Mouse (Mus musculus) midbrain, embryonic 15.5 days (tissue): Measurements from ENCODE around the gene Grhl3. TPM values are rescaled to one million over a fixed set of nuclear protein-coding genes. Genes with fewer than 3 reads are reported as not detected.
A peak's percentile ranks its signal among the peaks of the same experiment; 100 is the strongest.

ENCODE experiments used
- ATAC-seq: fragments of 200-750 bp; cut with Nextera tagmentation; replicated peaks from 2 replicates; pipeline ENCODE4 v1.8.0; 2017; ENCODE audit warnings: moderate TSS enrichment
- H3K27ac ChIP-seq: fragments of 300-500 bp; sonication (generic); 2 replicates; pipeline ENCODE4 v1.5.1; 2015; ENCODE audit warnings: mild to moderate bottlenecking, inconsistent platforms
- H3K27me3 ChIP-seq: fragments of 300-500 bp; sonication (generic); replicated peaks from 2 replicates; pipeline ENCODE4 v1.6.1; 2015; ENCODE audit warnings: inconsistent platforms
- H3K36me3 ChIP-seq: fragments of 300-500 bp; sonication (generic); replicated peaks from 2 replicates; pipeline ENCODE4 v1.6.1; 2015; ENCODE audit warnings: inconsistent platforms
- H3K4me1 ChIP-seq: fragments of 300-500 bp; sonication (generic); 2 replicates; pipeline ENCODE4 v1.6.1; 2015; ENCODE audit warnings: inconsistent platforms
- H3K4me2 ChIP-seq: fragments of 300-500 bp; sonication (generic); 2 replicates; pipeline ENCODE4 v1.6.1; 2015; ENCODE audit warnings: inconsistent platforms, mild to moderate bottlenecking, moderate library complexity
- H3K4me3 ChIP-seq: fragments of 300-500 bp; sonication (generic); 2 replicates; pipeline ENCODE4 v1.5.1; 2015; ENCODE audit warnings: mild to moderate bottlenecking, inconsistent platforms
- H3K9ac ChIP-seq: fragments of 300-500 bp; sonication (generic); 2 replicates; pipeline ENCODE4 v1.6.1; 2015; ENCODE audit warnings: mild to moderate bottlenecking, inconsistent platforms
- H3K9me3 ChIP-seq: fragments of 300-500 bp; sonication (generic); 2 replicates; pipeline ENCODE4 v1.6.1; 2016; ENCODE audit warnings: inconsistent platforms
- WGBS: fragments of 180-500 bp; shearing (Covaris S2); methylation state at CpG from one replicate; pipeline ENCODE4 v1.1.7; 2015; ENCODE audit warnings: mixed read lengths; 5-methylcytosine and 5-hydroxymethylcytosine counted together
- polyA plus RNA-seq: library from polyadenylated mRNA; unstranded; fragments of >200 nt; fragmentation: Nextera tagmentation; extraction: Ambion mirVana; gene quantifications from 2 replicates; pipeline ENCODE4 v1.2.1, GENCODE M21; 2015

Gene Grhl3
- polyA plus RNA-seq, 1 experiment from 2014 or later, result 1.5 TPM

GRCm38 (mm10) chr4:135520421-135520820, 53.0 kb downstream of the Grhl3 start:
- H3K9me3 ChIP-seq, result no peaks in the 10 kb centered on the region
- 0 out of 2 replicates have a peak, but pooled peaks cover 6% of the 10 kb centered on the region for H3K27me3 ChIP-seq
- no peak overlapping the region for H3K4me3 ChIP-seq
- no peak for ATAC-seq
- H3K9ac ChIP-seq, result no peak overlapping the region
- peaks cover 14% of the 10 kb centered on the region for H3K4me1 ChIP-seq
- H3K27ac ChIP-seq, result no peak overlapping the region
- 84% methylated on average over 9 of the region's 9 CpGs for WGBS
- no peaks in the 10 kb centered on the region for H3K36me3 ChIP-seq
- H3K4me2 ChIP-seq, result no peak overlapping the region

DNA sequence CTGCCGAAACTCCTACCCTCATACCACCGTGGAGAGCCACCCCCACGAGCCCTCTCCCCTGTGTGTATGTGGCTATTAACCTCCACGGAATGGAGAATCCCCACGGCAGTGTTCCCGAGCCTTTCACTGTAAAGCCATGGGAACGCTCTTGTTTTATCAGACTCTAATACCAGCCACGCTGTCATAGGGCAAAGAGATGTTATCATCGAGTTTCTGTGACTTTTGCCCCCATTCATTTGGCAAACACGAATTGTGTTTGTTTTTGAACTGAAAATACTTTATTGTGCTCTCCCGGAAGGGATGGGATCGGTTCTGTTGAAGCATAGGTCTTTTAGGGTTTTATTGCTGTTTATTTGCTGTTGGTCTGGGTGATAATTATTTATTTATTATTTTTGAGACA, 55.3 kb downstream of the Grhl3 start:
- H3K4me1 ChIP-seq, result no peaks in the 10 kb centered on the region
- no peak overlapping the region for H3K4me3 ChIP-seq
- H3K36me3 ChIP-seq, result no peaks in the 10 kb centered on the region
- 86% methylated on average over 12 of the region's 12 CpGs for WGBS
- H3K4me2 ChIP-seq, result no peak overlapping the region
- no peak for ATAC-seq
- H3K9ac ChIP-seq, result no peak overlapping the region
- H3K27me3 ChIP-seq, result 0 out of 2 replicates have a peak, but pooled peaks cover 6% of the 10 kb centered on the region
- H3K27ac ChIP-seq, result no peak overlapping the region
- H3K9me3 ChIP-seq, result no peaks in the 10 kb centered on the region

- H3K4me1 ChIP-seq, result no peaks in the 10 kb centered on the region
- H3K4me3 ChIP-seq, result no peak overlapping the region
- 54% methylated on average over 15 of the region's 15 CpGs for WGBS
- H3K36me3 ChIP-seq, result no peaks in the 10 kb centered on the region
- no peak overlapping the region for H3K27ac ChIP-seq
- H3K27me3 ChIP-seq, result 0 out of 2 replicates have a peak, but pooled peaks cover 6% of the 10 kb centered on the region
- no peaks in the 10 kb centered on the region for H3K9me3 ChIP-seq
- no peak overlapping the region for H3K9ac ChIP-seq
- H3K4me2 ChIP-seq, result no peak overlapping the region
- ATAC-seq, result no peak
These were observed 56.8 kb downstream of the Grhl3 start for GRCm38 (mm10) chr4:135516351-135517316.

DNA sequence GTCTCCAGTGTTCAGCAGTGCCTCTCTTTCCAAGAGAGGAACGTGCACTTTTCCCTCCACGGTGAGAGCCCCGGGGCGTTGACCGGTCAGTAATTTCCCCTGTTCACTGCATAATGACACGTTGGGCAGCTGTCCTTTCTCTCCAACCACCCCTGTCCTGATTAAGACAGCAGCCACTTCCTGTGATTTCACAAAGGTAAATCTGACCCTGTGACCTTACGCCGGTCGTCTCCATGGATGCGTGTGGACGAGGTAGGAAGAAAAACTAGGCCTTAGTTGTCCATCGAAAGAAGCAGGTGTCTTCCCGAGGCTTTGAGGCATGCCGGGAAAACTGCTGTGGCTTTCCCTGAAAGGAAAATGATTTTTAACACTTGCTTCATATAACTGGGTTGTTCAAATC, 58.5 kb downstream of the Grhl3 start:
- Histone ChIP-seq H3K4me2 (no peak overlapping the region), H3K36me3 (no peaks in the 10 kb centered on the region), H3K9ac (no peak overlapping the region), H3K9me3 (no peaks in the 10 kb centered on the region), H3K27ac (no peak overlapping the region), H3K4me1 (no peaks in the 10 kb centered on the region), H3K4me3 (no peak overlapping the region), H3K27me3 (0 out of 2 replicates have a peak, but pooled peaks cover 6% of the 10 kb centered on the region)
- no peak for ATAC-seq
- WGBS, result 64% methylated on average over 14 of the region's 14 CpGs

GRCm38 (mm10) chr4:135513865-135514264, 59.6 kb downstream of the Grhl3 start:
- Histone ChIP-seq H3K9ac (no peak overlapping the region), H3K36me3 (no peaks in the 10 kb centered on the region), H3K9me3 (no peaks in the 10 kb centered on the region), H3K4me2 (no peak overlapping the region), H3K27ac (no peak overlapping the region), H3K4me1 (no peaks in the 10 kb centered on the region), H3K4me3 (no peak overlapping the region), H3K27me3 (0 out of 2 replicates have a peak, but pooled peaks cover 7% of the 10 kb centered on the region)
- WGBS, result 76% methylated on average over 7 of the region's 7 CpGs
- ATAC-seq, result no peak

DNA sequence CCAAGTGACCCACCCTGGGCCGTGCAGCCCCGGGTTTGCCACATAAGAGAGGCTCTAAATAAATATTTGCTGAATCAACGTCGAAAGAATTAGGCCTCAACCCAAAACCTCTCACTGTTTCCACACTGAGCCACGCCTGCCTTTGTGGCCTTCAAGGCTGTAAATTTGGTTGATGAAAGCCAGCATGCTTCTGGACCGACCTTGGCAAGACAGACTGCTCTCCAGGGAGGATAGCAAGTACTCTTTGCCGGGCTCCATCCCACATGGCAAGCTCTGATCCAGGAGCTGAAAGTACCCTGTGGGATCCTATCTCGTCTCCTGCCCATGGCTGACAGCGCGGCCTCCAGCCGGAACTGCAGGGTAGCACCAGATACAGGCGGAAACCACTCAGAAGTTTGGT, 63.9 kb downstream of the Grhl3 start:
- no peaks in the 10 kb centered on the region for H3K9me3 ChIP-seq
- no peak overlapping the region for H3K4me3 ChIP-seq
- no peak overlapping the region for H3K27ac ChIP-seq
- H3K4me2 ChIP-seq, result no peak overlapping the region
- H3K9ac ChIP-seq, result no peak overlapping the region
- ATAC-seq, result no peak
- 0 out of 2 replicates have a peak, but pooled peaks cover 3% of the 10 kb centered on the region for H3K27me3 ChIP-seq
- no peaks in the 10 kb centered on the region for H3K36me3 ChIP-seq
- H3K4me1 ChIP-seq, result peaks cover 9% of the 10 kb centered on the region
- 69% methylated on average over 12 of the region's 12 CpGs for WGBS

- H3K27me3 ChIP-seq, result 0 out of 2 replicates have a peak, but pooled peaks cover 3% of the 10 kb centered on the region
- WGBS, result 14% methylated on average over 13 of the region's 13 CpGs
- H3K4me2 ChIP-seq, result peak overlapping the region; percentile 47
- no peaks in the 10 kb centered on the region for H3K9me3 ChIP-seq
- peak overlapping the region; percentile 17 for H3K4me3 ChIP-seq
- H3K4me1 ChIP-seq, result peaks cover 9% of the 10 kb centered on the region
- no peak overlapping the region for H3K27ac ChIP-seq
- H3K36me3 ChIP-seq, result no peaks in the 10 kb centered on the region
- ATAC-seq, result peak; percentile 60; the same call in 1 of the 2 replicates
- H3K9ac ChIP-seq, result peak overlapping the region; percentile 17; the same call in 1 of the 2 replicates
These were observed 64.9 kb downstream of the Grhl3 start for GRCm38 (mm10) chr4:135508419-135509039.

- Histone ChIP-seq H3K9me3 (no peaks in the 10 kb centered on the region), H3K27me3 (0 out of 2 replicates have a peak, but pooled peaks cover 3% of the 10 kb centered on the region), H3K9ac (peak overlapping the region; percentile 30), H3K36me3 (no peaks in the 10 kb centered on the region), H3K4me2 (peak overlapping the region; percentile 52), H3K4me1 (peaks cover 9% of the 10 kb centered on the region), H3K27ac (peak overlapping the region; percentile 35; the same call in 1 of the 2 replicates), H3K4me3 (peak overlapping the region; percentile 31)
- ATAC-seq, result peak; percentile 52; the same call in 1 of the 2 replicates
- WGBS, result 17% methylated on average over 22 of the region's 22 CpGs
These were observed 65.7 kb downstream of the Grhl3 start for GRCm38 (mm10) chr4:135507547-135508350.

- 72% methylated on average over 11 of the region's 11 CpGs for WGBS
- Histone ChIP-seq H3K4me1 (peaks cover 9% of the 10 kb centered on the region), H3K4me3 (no peak overlapping the region), H3K4me2 (no peak overlapping the region), H3K27me3 (0 out of 2 replicates have a peak, but pooled peaks cover 3% of the 10 kb centered on the region), H3K9me3 (no peaks in the 10 kb centered on the region), H3K9ac (no peak overlapping the region), H3K27ac (no peak overlapping the region), H3K36me3 (no peaks in the 10 kb centered on the region)
- ATAC-seq, result no peak
These were observed 67.6 kb downstream of the Grhl3 start for GRCm38 (mm10) chr4:135505794-135506193.

GRCm38 (mm10) chr4:135501587-135501986, 71.8 kb downstream of the Grhl3 start:
- H3K27me3 ChIP-seq, result no peaks in the 10 kb centered on the region
- H3K27ac ChIP-seq, result no peak overlapping the region
- H3K4me1 ChIP-seq, result no peaks in the 10 kb centered on the region
- no peaks in the 10 kb centered on the region for H3K9me3 ChIP-seq
- 48% methylated on average over 4 of the region's 4 CpGs for WGBS
- no peak overlapping the region for H3K4me3 ChIP-seq
- H3K9ac ChIP-seq, result no peak overlapping the region
- no peaks in the 10 kb centered on the region for H3K36me3 ChIP-seq
- ATAC-seq, result no peak
- no peak overlapping the region for H3K4me2 ChIP-seq

GRCm38 (mm10) chr4:135499831-135500230, 73.6 kb downstream of the Grhl3 start:
- no peak for ATAC-seq
- no peaks in the 10 kb centered on the region for H3K9me3 ChIP-seq
- H3K4me1 ChIP-seq, result peaks cover 6% of the 10 kb centered on the region; the same call in 1 of the 2 replicates
- WGBS, result 72% methylated on average over 3 of the region's 3 CpGs
- no peak overlapping the region for H3K4me3 ChIP-seq
- no peak overlapping the region for H3K27ac ChIP-seq
- no peaks in the 10 kb centered on the region for H3K27me3 ChIP-seq
- H3K9ac ChIP-seq, result no peak overlapping the region
- H3K36me3 ChIP-seq, result no peaks in the 10 kb centered on the region
- no peak overlapping the region for H3K4me2 ChIP-seq
